Mouse (Mus musculus): ENCODE results near the gene Psd4.

- TF ChIP-seq CTCF (IDR thresholded peaks at IDR 0.05; ENCODE audit: insufficient read depth, low read length) (no peak), POLR2A (IDR thresholded peaks at IDR 0.05; ENCODE audit: borderline replicate concordance, extremely low read depth, low read depth, low read length) (no peak)
Measured at GRCm38 (mm10) chr2:24367030-24367894, at the start of gene Psd4.
